Mouse (Mus musculus) midbrain, embryonic 10.5 days (tissue): ENCODE results near the gene Supt20. TPM values are rescaled to one million over a fixed set of nuclear protein-coding genes. Genes with fewer than 3 reads are reported as not detected.
"Not testable (repeated sequence)": the region's sequence is repeated elsewhere in the genome, so short reads cannot be mapped to it uniquely, and the experiment has no call there.

ENCODE experiments used
- DNase-seq: peaks from one replicate; pipeline ENCODE4 v3.0.0-alpha.2; 2017; ENCODE audit warnings: low spot score
- H3K27ac ChIP-seq: fragments of 300-500 bp; sonication (generic); replicated peaks from 2 replicates; pipeline ENCODE4 v1.5.1; 2016; ENCODE audit warnings: mild to moderate bottlenecking
- H3K27me3 ChIP-seq: fragments of 300-500 bp; sonication (generic); 2 replicates; pipeline ENCODE4 v1.6.1; 2016; ENCODE audit warnings: low read depth, mild to moderate bottlenecking; ENCODE audit not compliant: poor library complexity, severe bottlenecking
- H3K36me3 ChIP-seq: fragments of 300-500 bp; sonication (generic); 2 replicates; pipeline ENCODE4 v1.6.1; 2016; ENCODE audit warnings: mild to moderate bottlenecking, moderate library complexity
- H3K4me1 ChIP-seq: fragments of 300-500 bp; sonication (generic); 2 replicates; pipeline ENCODE4 v1.6.1; 2016
- H3K4me3 ChIP-seq: fragments of 300-500 bp; sonication (generic); 2 replicates; pipeline ENCODE4 v1.5.1; 2016; ENCODE audit warnings: mild to moderate bottlenecking, moderate library complexity
- H3K9me3 ChIP-seq: fragments of 300-500 bp; sonication (generic); replicated peaks from 2 replicates; pipeline ENCODE4 v1.6.1; 2016; ENCODE audit warnings: mild to moderate bottlenecking
- WGBS: fragments of 180-500 bp; shearing (Covaris S2); methylation state at CpG from one replicate; pipeline ENCODE4 v1.1.7; 2016; 5-methylcytosine and 5-hydroxymethylcytosine counted together
- polyA plus RNA-seq: library from polyadenylated mRNA; unstranded; fragments of >200 nt; fragmentation: Nextera tagmentation; extraction: Ambion mirVana; gene quantifications from 2 replicates; pipeline ENCODE4 v1.2.1, GENCODE M21; 2016

The Supt20 gene
- polyA plus RNA-seq, 1 experiment from 2014 or later: 101 TPM

DNA sequence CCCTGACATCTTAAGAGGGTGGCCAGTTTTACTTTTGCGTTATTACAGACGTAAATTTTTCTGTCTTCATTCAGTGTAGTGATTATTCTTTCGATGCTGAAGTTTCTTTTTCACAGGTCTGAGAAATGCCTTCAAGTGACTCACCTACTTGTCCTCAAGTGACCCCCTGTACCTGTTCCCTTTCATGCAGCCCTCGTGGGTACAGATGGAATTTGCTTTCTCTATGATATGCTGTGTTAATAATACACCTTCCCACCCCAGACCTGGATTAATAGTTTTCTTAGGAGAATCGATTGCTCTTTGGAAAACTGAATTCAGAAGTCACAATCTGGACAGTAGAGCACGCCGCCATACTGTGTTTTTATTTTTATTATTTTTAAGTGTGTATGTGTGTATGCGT is 44.7 kb downstream of the Supt20 start:
- Histone ChIP-seq H3K36me3 (peaks cover 60% of the 10 kb centered on the region), H3K9me3 (no peaks in the 10 kb centered on the region; the same call in 1 of the 2 replicates), H3K27ac (no peak overlapping the region), H3K27me3 (no peaks in the 10 kb centered on the region), H3K4me3 (no peak overlapping the region), H3K4me1 (peaks cover 21% of the 10 kb centered on the region)
- no peak for DNase-seq
- WGBS: 96% methylated on average over 8 of the region's 8 CpGs

DNA sequence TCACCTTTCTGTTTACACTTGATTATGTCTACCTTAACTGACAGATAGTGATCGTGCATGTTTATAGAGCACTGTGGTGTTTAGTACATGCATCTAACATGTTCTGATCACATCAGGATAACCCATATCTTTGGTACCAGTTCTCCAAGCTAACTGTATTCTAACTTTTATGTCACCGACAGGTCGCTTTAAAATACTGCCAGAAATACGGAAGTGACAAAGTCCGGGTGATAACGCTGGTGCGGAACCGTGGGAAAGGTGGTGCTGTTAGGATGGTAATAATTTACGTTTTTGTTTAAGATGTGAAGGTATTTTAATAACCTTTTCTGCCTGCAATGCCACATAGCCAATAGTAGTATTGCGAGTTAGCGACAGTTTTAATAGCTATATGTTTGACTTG is 49.4 kb downstream of the Supt20 start:
- Histone ChIP-seq H3K9me3 (no peaks in the 10 kb centered on the region; the same call in 1 of the 2 replicates), H3K4me3 (no peak overlapping the region), H3K27ac (no peak overlapping the region), H3K4me1 (no peaks in the 10 kb centered on the region), H3K36me3 (peaks cover 95% of the 10 kb centered on the region), H3K27me3 (no peaks in the 10 kb centered on the region)
- 96% methylated on average over 11 of the region's 11 CpGs for WGBS
- no peak for DNase-seq

- no peak for DNase-seq
- peaks cover under 1% of the 10 kb centered on the region; the same call in 1 of the 2 replicates for H3K9me3 ChIP-seq
- peaks cover 99% of the 10 kb centered on the region for H3K36me3 ChIP-seq
- H3K4me3 ChIP-seq: no peak overlapping the region
- no peaks in the 10 kb centered on the region for H3K4me1 ChIP-seq
- 65% methylated on average over 5 of the region's 5 CpGs for WGBS
- no peak overlapping the region for H3K27ac ChIP-seq
- H3K27me3 ChIP-seq: no peaks in the 10 kb centered on the region
Measured at GRCm38 (mm10) chr3:54745799-54746198, 53.2 kb downstream of the Supt20 start.

DNA sequence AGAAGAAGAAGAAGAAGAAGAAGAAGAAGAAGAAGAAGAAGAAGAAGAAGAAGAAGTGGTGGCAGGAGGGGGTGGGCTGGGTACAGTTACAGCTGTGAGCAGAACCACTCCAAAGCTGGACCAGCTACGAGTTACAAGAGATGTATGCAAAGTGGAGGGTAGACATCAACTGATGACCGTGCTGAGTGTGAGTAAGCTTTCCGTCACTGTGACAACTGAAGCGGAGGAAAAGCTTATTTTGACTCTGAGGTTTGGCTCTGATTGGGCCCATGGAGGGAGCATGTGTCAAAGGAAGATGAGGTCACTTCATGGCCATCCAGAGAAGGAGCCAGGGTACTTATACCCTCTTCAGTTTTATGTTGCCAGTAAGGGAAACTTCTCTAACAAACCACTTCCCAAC is 60.8 kb downstream of the Supt20 start:
- Histone ChIP-seq H3K36me3 (peaks cover 38% of the 10 kb centered on the region), H3K4me3 (no peak overlapping the region), H3K27ac (no peak overlapping the region), H3K27me3 (peaks cover 45% of the 10 kb centered on the region), H3K4me1 (peaks cover 23% of the 10 kb centered on the region), H3K9me3 (0 out of 2 replicates have a peak, but pooled peaks cover 2% of the 10 kb centered on the region)
- DNase-seq: no peak
- WGBS: 91% methylated on average over 4 of the region's 4 CpGs

GRCm38 (mm10) chr3:54755145-54756041 is 62.8 kb downstream of the Supt20 start, which contains the start of gene Smad9:
Gene Smad9, plus strand, starts transcription at chr3:54755582.
- peaks cover 18% of the 10 kb centered on the region for H3K36me3 ChIP-seq
- H3K9me3 ChIP-seq: 0 out of 2 replicates have a peak, but pooled peaks cover 2% of the 10 kb centered on the region
- peak within 1 kb of the TSS; percentile 75 for H3K27ac ChIP-seq
- peak within 1 kb of the TSS; percentile 67 for H3K4me3 ChIP-seq
- peaks cover 24% of the 10 kb centered on the region for H3K4me1 ChIP-seq
- DNase-seq: peak; percentile 49
- under 1% methylated on average over 66 of the region's 66 CpGs for WGBS
- H3K27me3 ChIP-seq: peaks cover 45% of the 10 kb centered on the region

DNA sequence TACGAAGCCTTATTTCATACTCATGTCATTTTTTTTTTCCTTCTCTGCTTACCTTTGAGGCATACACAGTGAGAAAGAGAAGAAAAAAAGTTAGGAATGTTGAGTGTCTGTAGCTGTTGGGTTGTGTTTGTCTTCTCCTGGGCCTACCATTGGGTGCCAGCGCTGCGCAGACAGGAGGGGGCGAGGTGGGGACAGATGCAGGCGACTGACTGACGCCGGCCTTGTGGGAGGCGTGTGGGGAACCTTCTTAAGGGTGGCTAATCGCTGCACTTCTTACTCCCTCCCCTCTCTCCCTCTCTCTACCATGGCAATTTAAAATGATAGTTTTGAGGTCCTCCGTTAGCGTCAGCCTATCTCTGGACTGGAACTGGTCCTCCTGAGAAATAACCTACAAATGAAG is 63.5 kb downstream of the Supt20 start:
- Histone ChIP-seq H3K27me3 (peaks cover 45% of the 10 kb centered on the region), H3K36me3 (peaks cover 12% of the 10 kb centered on the region), H3K27ac (no peak overlapping the region), H3K4me1 (peaks cover 30% of the 10 kb centered on the region), H3K9me3 (no peaks in the 10 kb centered on the region), H3K4me3 (peak overlapping the region; percentile 67)
- peak; percentile 35 for DNase-seq
- WGBS: under 1% methylated on average over 11 of the region's 11 CpGs

GRCm38 (mm10) chr3:54757446-54757845 is 64.8 kb downstream of the Supt20 start:
- H3K9me3 ChIP-seq: no peaks in the 10 kb centered on the region
- H3K36me3 ChIP-seq: no peaks in the 10 kb centered on the region
- peaks cover 38% of the 10 kb centered on the region for H3K4me1 ChIP-seq
- no peak overlapping the region for H3K27ac ChIP-seq
- WGBS: 84% methylated on average over 8 of the region's 8 CpGs
- no peak for DNase-seq
- peaks cover 45% of the 10 kb centered on the region for H3K27me3 ChIP-seq
- no peak overlapping the region for H3K4me3 ChIP-seq

DNA sequence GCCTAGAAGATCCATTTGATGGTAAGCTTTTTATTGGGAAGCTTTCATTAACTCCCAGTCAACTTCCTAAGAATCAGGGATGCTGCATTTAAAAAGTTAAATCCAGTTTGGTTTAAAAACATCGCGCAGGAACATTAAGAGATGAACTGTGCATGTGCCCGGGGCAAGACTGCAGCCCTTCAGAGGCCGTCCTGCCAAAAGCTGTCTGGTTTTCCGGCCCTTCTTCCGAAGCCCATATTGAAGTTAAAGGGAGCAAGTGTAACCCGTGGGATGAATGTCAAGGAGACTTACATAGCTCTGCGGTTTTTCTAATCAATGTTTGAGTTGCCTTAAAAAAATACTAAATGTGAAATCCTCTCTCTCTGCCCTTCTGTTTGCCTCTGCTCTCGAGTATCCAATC is 66.6 kb downstream of the Supt20 start:
- 82% methylated on average over 9 of the region's 9 CpGs for WGBS
- H3K27me3 ChIP-seq: peaks cover 38% of the 10 kb centered on the region

GRCm38 (mm10) chr3:54760321-54761115 is 67.9 kb downstream of the Supt20 start:
- DNase-seq: no peak
- Histone ChIP-seq H3K4me3 (no peak overlapping the region), H3K27me3 (peaks cover 25% of the 10 kb centered on the region), H3K9me3 (no peaks in the 10 kb centered on the region), H3K27ac (no peak overlapping the region), H3K4me1 (peaks cover 38% of the 10 kb centered on the region), H3K36me3 (no peaks in the 10 kb centered on the region)
- whole genome bisulfite sequencing: 57% methylated on average over 15 of the region's 15 CpGs

More for the DNA sequence above, 66.6 kb downstream of the Supt20 start:
- H3K36me3 ChIP-seq: no peaks in the 10 kb centered on the region
- H3K4me1 ChIP-seq: peaks cover 41% of the 10 kb centered on the region
- no peaks in the 10 kb centered on the region for H3K9me3 ChIP-seq
- no peak overlapping the region for H3K27ac ChIP-seq
- DNase-seq: no peak
- no peak overlapping the region for H3K4me3 ChIP-seq

- Histone ChIP-seq H3K4me1 (peaks cover 31% of the 10 kb centered on the region), H3K36me3 (no peaks in the 10 kb centered on the region), H3K9me3 (no peaks in the 10 kb centered on the region), H3K27me3 (peaks cover 18% of the 10 kb centered on the region), H3K27ac (no peak overlapping the region), H3K4me3 (no peak overlapping the region)
- 82% methylated on average over 1 of the region's 1 CpGs for WGBS
- DNase-seq: no peak
Measured at GRCm38 (mm10) chr3:54761258-54761657, 68.7 kb downstream of the Supt20 start.

DNA sequence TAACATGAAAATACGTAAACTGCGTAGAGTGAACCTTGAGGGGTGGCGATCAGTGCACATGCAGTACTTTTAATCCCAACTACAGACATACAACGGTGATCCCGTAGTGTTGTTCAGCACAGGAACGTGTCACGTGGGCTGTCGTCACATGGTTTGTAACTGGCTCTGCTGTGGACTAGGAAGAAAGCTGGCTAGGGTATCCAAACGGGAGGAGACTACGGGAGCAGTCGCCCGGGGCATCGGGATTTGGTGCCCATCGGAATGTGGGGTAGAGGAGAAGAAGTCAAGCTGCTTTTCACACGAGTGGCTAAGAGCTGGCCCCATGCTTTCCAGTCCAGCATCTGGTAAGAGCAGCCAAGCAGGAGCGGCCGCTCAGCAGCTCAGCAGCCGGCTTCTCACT is 71.8 kb downstream of the Supt20 start:
- peak overlapping the region; percentile 20; the same call in 1 of the 2 replicates for H3K4me3 ChIP-seq
- no peak overlapping the region for H3K27ac ChIP-seq
- peak; percentile 25 for DNase-seq
- 68% methylated on average over 18 of the region's 18 CpGs for WGBS
- H3K27me3 ChIP-seq: no peaks in the 10 kb centered on the region
- no peaks in the 10 kb centered on the region for H3K9me3 ChIP-seq
- no peaks in the 10 kb centered on the region for H3K36me3 ChIP-seq
- peaks cover 25% of the 10 kb centered on the region for H3K4me1 ChIP-seq

DNA sequence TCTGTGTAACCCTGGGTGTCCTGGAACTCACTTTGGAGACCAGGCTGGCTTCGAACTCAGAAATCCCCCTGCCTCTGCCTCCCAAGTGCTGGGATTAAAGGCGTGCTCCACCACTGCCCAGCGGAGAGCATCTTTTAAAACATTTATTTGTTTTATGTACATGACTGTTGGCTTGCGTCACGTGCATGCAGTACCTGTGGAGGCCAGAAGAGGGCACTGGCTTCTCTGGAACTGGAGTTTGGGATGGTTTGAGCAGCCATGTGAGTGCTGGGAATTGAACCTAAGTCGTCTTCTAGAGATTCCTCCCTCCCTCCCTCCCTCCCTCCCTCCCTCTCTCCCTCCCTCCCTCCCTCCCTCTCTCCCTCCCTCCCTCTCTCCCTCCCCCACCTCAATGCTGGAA is 72.9 kb downstream of the Supt20 start:
- H3K27ac ChIP-seq, H3K27me3 ChIP-seq, H3K4me3 ChIP-seq, H3K9me3 ChIP-seq, H3K36me3 ChIP-seq, DNase-seq: not testable (repeated sequence)
- H3K4me1 ChIP-seq: peaks cover 27% of the 10 kb centered on the region
- 85% methylated on average over 6 of the region's 6 CpGs for WGBS
